Mouse (Mus musculus): ENCODE data around the gene Stxbp2.

The Stxbp2 gene

GRCm38 (mm10) chr8:3682435-3682834 lies 51.7 kb downstream of the Stxbp2 start:
- DNase-seq (ENCODE audit: low spot score), result no peak

- no peak for DNase-seq (ENCODE audit: low spot score)
Observed at GRCm38 (mm10) chr8:3683408-3684176, 52.8 kb downstream of the Stxbp2 start.

DNA sequence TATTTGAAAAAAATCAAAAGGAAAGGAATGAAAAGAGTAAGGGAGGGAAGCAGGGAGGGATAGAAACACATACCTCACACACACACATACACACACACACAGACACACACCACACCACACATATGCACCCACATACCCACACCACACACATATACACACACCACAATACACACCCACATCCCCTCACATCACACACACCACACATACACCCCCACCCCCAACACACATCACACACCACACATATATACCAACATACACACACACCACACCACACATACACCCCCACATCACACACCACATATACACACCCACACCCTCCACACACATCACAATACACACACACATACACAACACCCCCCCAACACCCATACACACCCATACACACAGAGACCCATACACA lies 53.8 kb downstream of the Stxbp2 start:
- DNase-seq (ENCODE audit: low spot score), result no peak

DNA sequence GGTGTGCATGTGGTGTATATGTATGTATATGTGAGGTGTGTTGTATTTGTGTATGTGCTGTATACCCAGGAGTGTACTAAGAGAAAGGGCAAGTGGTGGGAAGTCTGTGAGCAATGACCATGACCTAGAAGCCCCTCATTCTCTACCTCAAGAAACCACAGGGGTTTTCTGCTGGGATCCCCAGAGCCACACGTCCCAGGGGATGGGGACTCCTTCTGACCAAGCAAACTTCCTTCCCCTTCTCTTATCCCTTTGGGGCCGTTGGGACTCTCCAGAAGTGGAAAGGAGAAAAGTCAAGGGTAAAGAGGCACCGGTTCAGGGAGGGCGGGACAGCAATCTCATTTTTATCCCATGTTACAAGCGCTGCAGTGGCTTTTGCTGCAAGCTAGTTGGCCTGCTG lies 54.7 kb downstream of the Stxbp2 start:
- no peak for DNase-seq (ENCODE audit: low spot score)

DNA sequence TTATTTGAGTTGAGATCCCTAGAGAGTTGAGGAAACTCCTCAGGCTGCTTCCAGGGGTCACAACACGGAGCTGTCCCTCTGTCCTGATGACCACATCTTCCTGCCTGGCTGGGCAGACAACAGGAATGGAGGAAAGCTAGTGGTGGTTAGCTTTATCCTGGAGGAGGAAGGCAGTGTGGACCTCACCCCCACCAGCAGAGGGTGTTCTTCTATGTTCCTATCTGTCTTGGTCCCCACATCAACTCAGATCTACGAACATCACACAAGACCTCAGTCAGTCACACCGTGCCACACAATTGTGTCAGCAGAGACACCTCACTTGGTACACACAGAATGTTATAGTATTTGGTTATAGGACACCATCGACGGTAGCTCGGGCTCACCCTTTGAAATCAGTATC lies 56.8 kb downstream of the Stxbp2 start:
- DNase-seq (ENCODE audit: low spot score), result no peak

DNA sequence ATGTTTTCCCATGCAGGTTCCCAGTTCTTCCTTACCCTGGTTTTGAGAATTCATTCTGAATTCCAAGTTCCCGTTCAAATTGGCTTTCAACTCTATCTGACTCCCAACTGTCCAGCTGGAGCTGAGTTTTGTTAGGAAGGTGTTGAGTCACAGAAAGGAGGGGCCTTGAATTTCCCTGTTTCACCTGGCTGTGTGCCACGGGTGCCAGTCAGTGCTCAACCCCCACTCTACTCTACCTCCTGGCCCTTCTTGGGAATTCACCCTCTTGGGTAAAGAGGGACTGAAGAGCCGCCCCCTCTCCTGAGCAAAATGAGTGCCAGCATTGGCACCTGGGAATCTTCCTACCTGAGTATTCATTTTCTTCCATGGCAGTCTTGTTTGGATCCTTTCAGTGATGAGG lies 60.0 kb downstream of the Stxbp2 start:
- no peak for DNase-seq (ENCODE audit: low spot score)
